Mouse (Mus musculus) bone marrow macrophage, adult 2 months (primary cell): ENCODE measurements around the gene Szrd1. TPM values are rescaled to one million over a fixed set of nuclear protein-coding genes. Genes with fewer than 3 reads are reported as not detected.
A peak's percentile ranks its signal among the peaks of the same experiment; 100 is the strongest.

ENCODE experiments used
- H3K27ac ChIP-seq: 2 replicates; pipeline ENCODE4 v1.5.1; 2012; ENCODE audit warnings: low read depth, low read length; ENCODE audit not compliant: insufficient read depth
- H3K4me1 ChIP-seq: 2 replicates; pipeline ENCODE4 v1.6.1; 2012; ENCODE audit warnings: low read length; ENCODE audit not compliant: control insufficient read depth, insufficient read depth
- H3K4me3 ChIP-seq: 2 replicates; pipeline ENCODE4 v1.5.1; 2012; ENCODE audit warnings: mild to moderate bottlenecking, low read length, moderate library complexity; ENCODE audit not compliant: insufficient read depth
- CTCF ChIP-seq: IDR thresholded peaks from 2 replicates; pipeline ENCODE4 v1.5.1; 2012; ENCODE audit warnings: low read depth, mild to moderate bottlenecking, low read length, moderate library complexity
- POLR2A ChIP-seq: IDR thresholded peaks from 2 replicates; pipeline ENCODE4 v1.6.1; 2012; ENCODE audit warnings: mild to moderate bottlenecking, low read depth, low read length, borderline replicate concordance
- polyA plus RNA-seq: library from polyadenylated mRNA; stranded (reverse); fragments of >200 nt; gene quantifications from 2 replicates; pipeline ENCODE4 v1.2.4, GENCODE M21; 2012; ENCODE audit not compliant: missing spikeins, insufficient read depth, insufficient read length

The Szrd1 gene
- polyA plus RNA-seq, 1 experiment = 129 TPM

- Histone ChIP-seq H3K4me3 (no peak overlapping the region), H3K27ac (no peak overlapping the region), H3K4me1 (peaks cover 3% of the 10 kb centered on the region; the same call in 1 of the 2 replicates)
- no peak for TF ChIP-seq POLR2A
- peak; percentile 24 for TF ChIP-seq CTCF
Measured at GRCm38 (mm10) chr4:141120700-141121099, 18.9 kb downstream of the Szrd1 start.

- Histone ChIP-seq H3K4me3 (no peak overlapping the region), H3K4me1 (peaks cover 3% of the 10 kb centered on the region; the same call in 1 of the 2 replicates), H3K27ac (no peak overlapping the region)
- TF ChIP-seq POLR2A (no peak), CTCF (no peak)
Measured at GRCm38 (mm10) chr4:141118691-141119090, 20.9 kb downstream of the Szrd1 start.

- no peak overlapping the region for H3K27ac ChIP-seq
- TF ChIP-seq CTCF = no peak
- TF ChIP-seq POLR2A = no peak
Measured at GRCm38 (mm10) chr4:141115398-141115797, 24.2 kb downstream of the Szrd1 start.

GRCm38 (mm10) chr4:141114521-141114981 lies 25.0 kb downstream of the Szrd1 start:
- Histone ChIP-seq H3K4me3 (no peak overlapping the region), H3K27ac (no peak overlapping the region), H3K4me1 (no peaks in the 10 kb centered on the region)
- TF ChIP-seq POLR2A (no peak), CTCF (no peak)

More at GRCm38 (mm10) chr4:141115398-141115797, 24.2 kb downstream of the Szrd1 start:
- Histone ChIP-seq H3K4me1 (no peaks in the 10 kb centered on the region), H3K4me3 (no peak overlapping the region)

GRCm38 (mm10) chr4:141113831-141114230 lies 25.7 kb downstream of the Szrd1 start:
- no peaks in the 10 kb centered on the region for H3K4me1 ChIP-seq
- TF ChIP-seq POLR2A = no peak
- no peak for TF ChIP-seq CTCF
- H3K4me3 ChIP-seq = no peak overlapping the region
- no peak overlapping the region for H3K27ac ChIP-seq

GRCm38 (mm10) chr4:141108196-141108732 lies 31.3 kb downstream of the Szrd1 start:
- Histone ChIP-seq H3K4me3 (no peak overlapping the region), H3K27ac (no peak overlapping the region), H3K4me1 (peaks cover 8% of the 10 kb centered on the region)
- TF ChIP-seq CTCF = no peak
- TF ChIP-seq POLR2A = no peak

GRCm38 (mm10) chr4:141106526-141107183 lies 32.9 kb downstream of the Szrd1 start:
- no peak overlapping the region for H3K4me3 ChIP-seq
- H3K27ac ChIP-seq = no peak overlapping the region
- no peak for TF ChIP-seq CTCF
- peaks cover 8% of the 10 kb centered on the region for H3K4me1 ChIP-seq

- H3K4me3 ChIP-seq = no peak overlapping the region
- TF ChIP-seq CTCF = peak; percentile 28; the same call in 1 of the 2 replicates
- no peak for TF ChIP-seq POLR2A
- H3K4me1 ChIP-seq = peaks cover 13% of the 10 kb centered on the region
- no peak overlapping the region for H3K27ac ChIP-seq
Measured at GRCm38 (mm10) chr4:141101855-141102254, 37.7 kb downstream of the Szrd1 start.

GRCm38 (mm10) chr4:141101291-141101690 lies 38.3 kb downstream of the Szrd1 start:
- no peak overlapping the region for H3K4me3 ChIP-seq
- peaks cover 13% of the 10 kb centered on the region for H3K4me1 ChIP-seq
- H3K27ac ChIP-seq = no peak overlapping the region
- no peak for TF ChIP-seq POLR2A
- no peak for TF ChIP-seq CTCF

GRCm38 (mm10) chr4:141099956-141100355 lies 39.6 kb downstream of the Szrd1 start:
- H3K4me1 ChIP-seq = peaks cover 5% of the 10 kb centered on the region
- no peak overlapping the region for H3K4me3 ChIP-seq
- no peak for TF ChIP-seq CTCF
- no peak for TF ChIP-seq POLR2A
- H3K27ac ChIP-seq = no peak overlapping the region
